Mouse (Mus musculus): ENCODE results near the gene Bud23.
"Not testable (repeated sequence)": the region's sequence is repeated elsewhere in the genome, so short reads cannot be mapped to it uniquely, and the experiment has no call there.

Bud23 gene

DNA sequence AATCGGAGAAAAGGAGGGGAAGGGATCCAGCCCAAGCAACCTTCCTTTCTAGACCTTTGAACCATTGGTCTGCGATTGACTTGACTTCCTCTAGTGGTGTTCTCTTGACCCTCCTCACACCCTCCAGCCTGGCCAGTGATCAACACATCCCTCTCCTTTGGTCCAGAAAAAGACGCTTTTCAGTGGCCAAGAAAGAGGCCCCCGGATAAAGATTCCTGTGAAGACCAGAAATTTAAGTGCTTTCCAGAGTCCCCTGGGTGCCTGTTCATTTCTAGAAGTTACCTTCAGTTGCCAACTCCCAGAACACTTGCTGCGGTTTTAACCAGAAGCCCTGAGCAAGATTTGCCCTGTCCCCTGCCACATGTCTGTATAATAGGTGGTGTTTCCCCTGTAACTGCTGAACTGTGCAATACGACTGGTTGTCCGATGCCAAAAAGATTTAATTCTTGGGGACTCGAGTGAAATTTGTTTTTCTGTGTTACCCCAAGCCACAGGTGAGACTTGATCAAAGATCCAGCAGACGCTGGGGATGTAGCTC is at the start of gene Bud23:
TSS of gene Bud23 (minus strand) at position 51 of the 538 bp plus-strand sequence.
- not testable (repeated sequence) for DNase-seq (ENCODE audit: low read depth, low spot score)

DNA sequence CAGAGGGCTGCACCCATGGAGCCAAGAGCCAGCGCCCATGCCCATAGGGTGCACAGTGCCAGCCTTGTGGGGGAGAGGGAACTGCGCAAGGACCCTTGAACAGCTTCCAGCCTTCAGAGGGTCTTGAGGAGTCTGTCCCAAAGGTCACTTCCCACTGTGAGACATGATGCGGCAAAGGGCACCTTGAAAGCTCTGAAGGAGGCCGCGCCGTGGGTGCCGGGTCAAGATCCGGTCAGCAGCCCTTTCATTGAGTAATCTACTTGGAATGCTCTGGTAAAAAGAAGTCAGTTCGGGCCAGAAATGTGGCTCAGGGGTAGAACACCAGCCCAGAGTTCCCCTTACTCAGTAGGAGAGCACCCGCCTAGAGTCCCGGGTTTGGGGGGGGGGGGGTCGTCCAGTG is 49.0 kb upstream of the Bud23 start:
- no peak for DNase-seq (ENCODE audit: low read depth, low spot score)

DNA sequence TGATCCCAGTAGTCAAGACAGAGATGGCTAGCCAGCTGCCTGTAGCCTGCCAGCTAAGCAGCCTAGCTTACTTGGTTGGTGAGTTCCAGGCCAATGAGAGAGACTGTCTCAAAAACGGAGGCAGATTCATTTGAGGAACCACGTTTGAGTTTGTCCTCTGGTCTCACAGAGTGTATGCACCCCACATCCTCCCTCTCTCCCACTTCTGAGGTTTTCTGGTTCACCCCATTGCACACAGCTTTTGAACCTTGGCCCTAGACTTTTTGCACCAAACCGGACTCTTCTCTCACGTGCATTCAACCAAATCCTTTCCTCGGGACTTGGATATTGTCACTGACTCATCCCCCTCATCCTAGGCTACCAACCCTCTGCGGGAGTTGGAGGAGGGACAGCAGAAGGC is 45.2 kb upstream of the Bud23 start:
- no peak for DNase-seq (ENCODE audit: low read depth, low spot score)

DNA sequence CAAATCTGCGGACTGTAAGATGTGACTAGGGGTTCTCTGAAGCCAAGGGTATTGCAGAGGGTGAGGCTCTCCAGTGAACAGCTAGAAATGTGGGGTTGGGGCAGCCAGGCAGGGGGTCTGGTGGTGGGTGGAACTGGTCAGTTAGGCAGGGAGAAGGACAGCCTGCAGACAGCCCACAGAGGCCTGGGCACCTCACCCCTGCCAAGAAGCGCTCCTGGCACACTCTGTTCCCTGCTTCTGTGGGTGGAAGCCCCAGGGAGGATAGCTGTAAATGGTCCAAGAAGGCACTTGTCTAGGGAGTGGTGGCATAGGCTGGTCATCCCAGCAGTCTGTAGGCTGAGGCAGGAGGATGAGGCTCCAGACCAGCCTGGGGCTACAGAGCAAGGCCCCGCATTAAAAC is 44.7 kb upstream of the Bud23 start:
- DNase-seq (ENCODE audit: low read depth, low spot score) = no peak

DNA sequence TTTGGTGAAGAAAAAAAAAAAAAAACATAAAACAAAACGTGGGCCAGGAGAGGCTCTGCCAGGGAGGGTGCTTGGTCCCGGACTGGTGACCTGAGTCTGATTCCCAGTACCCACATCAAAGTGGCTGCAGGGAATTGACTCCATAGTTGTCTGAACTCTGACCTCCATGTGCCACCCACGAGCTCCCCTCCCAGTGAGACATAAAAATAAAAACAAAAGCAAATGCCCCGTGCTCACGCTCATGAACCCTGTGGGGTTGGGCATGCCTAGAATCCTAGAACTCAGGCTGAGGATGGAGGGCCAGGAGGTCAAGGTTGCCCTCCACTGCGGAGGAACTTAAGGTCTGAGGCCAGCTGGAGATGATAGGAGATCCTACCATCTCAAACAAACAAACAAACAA is 44.3 kb upstream of the Bud23 start:
- DNase-seq (ENCODE audit: low read depth, low spot score) = no peak

DNA sequence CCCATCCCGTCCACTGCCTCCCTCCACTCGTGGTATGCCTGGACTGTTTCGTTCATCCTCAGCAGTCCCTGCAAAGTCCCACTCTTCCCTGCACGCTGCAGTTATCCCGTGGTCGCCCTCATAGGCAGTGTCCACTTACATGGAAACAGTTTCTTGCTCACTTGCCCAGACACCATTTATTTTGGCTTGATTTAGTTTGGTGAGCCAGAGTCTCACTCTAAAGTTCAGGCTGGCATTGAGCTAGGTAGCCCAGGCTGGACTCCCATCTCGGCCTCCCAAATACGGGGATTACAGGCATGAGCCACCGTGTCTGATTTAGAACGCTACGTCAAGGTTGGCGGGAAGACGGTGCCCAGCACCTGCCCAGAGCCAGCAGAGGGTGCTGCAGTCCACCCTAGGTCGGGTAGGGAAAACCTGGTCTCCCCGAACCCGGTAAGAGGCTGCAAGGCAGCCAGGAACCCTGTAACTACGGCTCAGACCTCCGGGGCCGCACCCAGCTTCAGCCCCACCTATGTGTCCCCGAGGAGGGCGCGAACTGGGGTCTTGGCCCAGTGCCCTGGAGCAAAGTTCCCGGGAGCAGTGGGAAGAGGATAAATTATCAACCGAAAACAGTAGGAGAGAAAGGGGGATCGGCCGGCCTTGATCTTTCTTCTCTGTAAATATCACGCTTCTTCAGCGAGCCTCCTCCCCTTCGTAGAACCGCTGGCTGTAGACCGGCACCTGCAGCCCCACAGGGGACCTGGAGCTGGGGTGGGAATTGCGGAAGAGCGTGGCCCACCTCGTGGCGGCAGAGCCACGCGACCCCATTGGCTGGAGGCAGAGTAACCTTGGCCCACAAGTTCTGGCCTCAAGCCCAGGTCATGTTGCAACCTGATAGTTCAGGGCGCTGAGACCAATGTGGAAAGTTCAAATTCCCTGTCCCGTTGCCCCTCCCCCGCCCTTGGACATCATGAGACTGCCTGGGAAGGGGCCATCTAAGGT is 43.1 kb upstream of the Bud23 start:
- DNase-seq (ENCODE audit: low read depth, low spot score) = peak; percentile 68

DNA sequence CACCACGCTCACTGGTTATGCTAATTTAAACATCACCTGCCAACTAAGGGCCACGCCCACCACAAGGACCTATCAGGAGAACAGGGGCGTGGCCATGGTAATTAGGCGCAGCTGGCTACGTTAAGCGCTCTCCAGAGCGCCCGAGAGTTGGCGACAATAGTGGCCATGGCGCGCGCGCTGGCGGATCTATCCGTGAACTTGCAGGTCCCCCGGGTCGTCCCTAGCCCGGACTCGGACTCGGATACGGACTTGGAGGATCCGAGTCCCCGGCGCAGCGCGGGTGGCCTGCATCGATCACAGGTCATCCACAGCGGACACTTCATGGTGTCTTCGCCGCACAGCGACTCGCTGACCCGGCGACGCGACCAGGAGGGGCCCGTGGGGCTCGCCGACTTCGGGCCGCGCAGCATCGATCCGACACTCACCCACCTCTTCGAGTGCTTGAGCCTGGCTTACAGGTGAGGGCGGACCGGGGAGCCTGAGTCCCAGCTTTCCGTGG is 42.0 kb upstream of the Bud23 start:
- peak; percentile 79 for DNase-seq (ENCODE audit: low read depth, low spot score)

DNA sequence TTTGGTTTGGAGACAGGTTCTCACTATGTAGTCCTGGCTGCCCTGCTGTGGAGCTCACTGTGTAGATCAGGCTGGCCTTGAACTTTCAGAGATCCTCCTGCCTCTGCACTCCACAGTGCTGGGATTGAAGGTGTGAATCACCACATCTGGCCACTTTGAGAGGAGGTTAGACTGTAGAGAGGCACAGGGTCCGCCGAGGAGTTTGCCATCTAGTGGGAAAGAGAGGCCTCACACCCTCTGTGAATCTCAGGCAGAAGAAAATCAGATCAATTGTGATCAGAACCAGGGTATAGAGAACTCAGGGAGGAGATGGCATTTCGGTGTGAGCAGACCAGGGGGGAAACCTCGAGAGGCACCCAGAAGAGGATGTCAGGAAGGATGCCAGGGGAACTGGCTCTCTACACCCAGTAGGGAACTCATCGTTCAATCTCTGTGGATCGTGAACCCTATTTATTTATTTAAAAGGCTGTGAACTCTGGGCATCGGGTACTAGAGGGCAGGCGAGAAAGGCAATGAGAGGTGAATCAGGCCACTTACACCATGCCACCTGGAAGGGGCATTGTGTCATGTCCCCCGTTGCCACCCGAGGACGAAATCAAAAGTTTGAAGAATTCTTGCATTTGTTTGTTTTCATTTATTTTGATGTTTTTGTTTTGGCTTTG is 39.4 kb upstream of the Bud23 start:
- peak; percentile 5 for DNase-seq (ENCODE audit: low read depth, low spot score)

DNA sequence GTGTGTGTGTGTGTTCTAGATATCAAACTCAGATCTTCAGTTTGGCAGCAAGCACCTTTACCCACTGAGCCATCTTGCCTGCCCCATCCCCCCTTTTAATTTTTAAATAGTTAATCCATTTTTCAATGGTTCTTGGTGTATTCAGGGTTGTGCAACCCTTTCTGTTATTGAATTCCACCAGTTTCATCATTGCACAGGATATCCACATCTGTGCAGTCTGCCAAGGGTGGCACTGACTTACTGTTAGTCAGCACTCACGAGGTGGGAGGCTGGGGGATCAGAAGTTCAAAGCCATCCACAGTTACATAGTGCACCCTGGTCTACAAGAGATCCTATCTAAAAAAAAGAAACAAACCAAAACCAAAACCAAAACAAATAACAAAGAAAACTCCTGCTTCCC is 36.2 kb upstream of the Bud23 start:
- DNase-seq (ENCODE audit: low read depth, low spot score) = no peak

DNA sequence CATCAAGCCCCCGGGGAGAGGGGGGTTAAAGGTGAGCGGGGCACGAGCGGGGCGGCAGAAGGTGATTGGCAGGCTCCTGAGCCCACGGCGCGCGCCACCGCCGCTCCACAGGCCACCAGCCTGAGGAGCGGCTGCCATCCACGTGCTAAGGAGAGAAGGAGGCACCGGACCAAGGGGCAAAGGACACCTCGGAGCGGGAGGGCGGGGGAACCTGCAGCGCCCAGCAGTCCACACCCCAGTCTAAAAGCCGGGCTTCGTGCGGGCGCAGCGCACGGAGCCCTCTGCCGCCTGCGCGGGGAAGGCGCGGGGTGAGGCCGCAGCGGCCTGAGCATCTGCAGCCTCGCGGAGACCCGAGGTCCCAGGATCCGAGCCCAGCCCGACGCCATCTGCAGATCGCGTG is 24.9 kb upstream of the Bud23 start, which contains the start of gene Mlxipl:
TSS of gene Mlxipl (plus strand) at position 238 of the 400 bp plus-strand sequence.
- DNase-seq (ENCODE audit: low read depth, low spot score) = no peak

DNA sequence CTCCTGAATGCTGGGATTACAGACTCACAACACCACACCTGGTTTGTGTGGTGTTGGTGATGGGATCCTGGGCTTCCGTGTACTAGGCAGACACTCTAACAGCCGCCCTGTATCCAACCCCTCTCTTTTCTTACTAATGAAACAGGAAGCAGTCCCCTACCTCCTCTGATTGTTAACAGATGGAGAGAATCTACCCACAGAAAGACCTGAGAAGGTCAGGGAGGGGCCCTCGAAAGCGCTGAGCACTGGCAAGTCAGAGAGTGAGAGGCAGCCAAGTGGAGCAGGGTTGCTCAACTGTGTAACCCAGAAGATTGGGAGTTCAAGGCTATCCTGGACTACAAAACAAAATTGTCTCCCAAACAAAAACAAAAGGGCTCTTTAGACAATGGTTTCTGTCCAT is 22.1 kb upstream of the Bud23 start:
- no peak for DNase-seq (ENCODE audit: low read depth, low spot score)

DNA sequence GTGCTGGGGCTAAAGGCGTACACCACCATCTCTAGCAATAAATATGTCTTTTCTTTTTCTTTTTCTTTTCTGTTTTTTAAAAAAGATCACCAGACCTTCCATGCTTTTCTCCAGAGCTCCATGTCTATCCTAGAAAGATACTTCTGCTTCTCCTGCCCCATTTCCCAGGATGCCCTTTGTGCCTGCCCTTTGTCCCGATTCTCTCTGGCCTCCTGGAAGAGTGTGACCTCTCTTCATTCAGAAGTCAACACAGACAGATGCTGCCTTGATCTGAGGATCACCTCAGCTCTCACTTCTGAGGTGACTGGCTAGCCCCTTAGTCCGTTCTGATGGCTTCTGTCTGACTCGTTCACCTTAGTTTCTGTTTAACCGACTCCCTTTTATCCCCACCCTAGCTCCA is 15.8 kb upstream of the Bud23 start:
- DNase-seq (ENCODE audit: low read depth, low spot score) = no peak

DNA sequence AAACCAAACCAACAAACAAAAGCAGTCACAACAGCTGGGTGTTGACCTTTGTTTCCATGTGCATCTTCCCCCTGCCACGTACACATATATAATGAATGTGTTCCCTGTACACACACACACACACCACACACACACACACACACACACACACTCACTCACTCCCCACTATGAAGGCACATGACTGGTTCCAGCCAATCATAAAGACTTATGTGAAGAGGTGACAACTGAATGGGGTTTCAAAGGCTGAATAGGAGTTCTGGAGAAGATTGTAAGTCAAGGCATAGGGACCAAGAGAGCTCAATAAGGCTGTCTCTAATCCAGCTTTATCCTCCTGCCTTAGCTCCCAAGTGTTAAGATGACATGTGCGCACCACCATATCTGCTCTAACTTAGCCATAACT is 14.8 kb upstream of the Bud23 start:
- no peak for DNase-seq (ENCODE audit: low read depth, low spot score)

DNA sequence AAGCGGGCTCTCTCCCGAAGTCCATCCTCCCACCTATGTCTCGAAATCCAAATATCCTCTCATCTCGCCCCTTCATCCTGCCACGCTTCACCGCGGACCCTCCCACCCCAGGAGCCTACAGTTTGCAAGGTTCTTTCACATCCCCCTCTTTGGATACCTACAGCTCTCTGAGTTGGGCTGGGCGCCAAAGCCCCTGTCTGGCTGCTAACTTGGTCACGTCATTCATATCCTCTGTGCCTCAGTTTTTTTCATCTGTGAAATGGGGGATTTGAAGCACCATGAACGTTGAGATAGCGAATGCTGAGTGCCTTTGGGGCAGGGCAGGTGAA is 13.7 kb upstream of the Bud23 start:
- no peak for DNase-seq (ENCODE audit: low read depth, low spot score)

DNA sequence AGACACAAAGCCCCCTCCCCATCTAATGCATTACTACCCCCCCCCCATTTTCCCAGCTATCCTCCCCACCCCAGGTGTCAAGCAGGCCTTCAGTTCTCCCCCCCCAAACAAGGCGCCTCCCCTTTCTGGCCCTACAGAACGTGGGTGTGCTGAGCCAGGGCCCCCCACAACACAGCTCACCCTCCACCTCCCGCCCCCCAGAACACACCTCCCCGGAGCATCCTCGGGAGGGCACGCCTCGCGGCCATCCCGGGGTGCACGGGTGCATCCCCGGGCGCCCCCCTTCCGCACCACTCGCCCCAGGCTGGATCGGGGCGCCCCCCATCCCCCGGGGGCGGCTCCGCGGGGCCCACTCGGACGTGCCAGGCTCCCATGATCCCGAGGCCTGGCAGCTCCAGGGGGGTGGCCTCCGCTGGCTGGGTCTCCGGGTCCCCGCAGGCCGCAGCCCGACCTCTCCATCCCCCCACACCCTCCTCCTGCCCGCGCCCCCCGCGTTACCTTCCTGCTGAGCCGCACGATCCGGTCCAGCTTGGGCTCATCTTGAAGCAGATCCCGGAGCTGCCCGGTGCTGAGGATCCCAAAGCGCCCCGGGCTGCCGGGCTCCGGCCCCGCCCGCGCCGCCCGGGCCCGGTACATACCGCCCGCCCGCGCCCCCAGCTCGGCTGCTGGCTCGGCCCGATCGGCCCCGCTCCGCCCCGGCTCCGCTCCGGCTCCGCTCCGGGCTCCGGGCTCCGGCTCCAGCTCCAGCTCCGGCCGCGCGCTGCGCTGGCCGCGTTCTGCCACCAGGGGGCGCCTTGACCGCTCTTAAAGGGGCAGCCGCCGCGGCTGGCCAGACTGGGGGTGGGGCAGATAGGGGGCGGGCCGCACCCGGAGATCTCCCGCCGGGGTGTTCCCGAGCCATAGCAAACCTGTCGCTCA is 13.1 kb upstream of the Bud23 start, which contains the start of gene Vps37d:
TSS of gene Vps37d (minus strand) at position 703 of the 918 bp plus-strand sequence.
- peak; percentile 94 for DNase-seq (ENCODE audit: low read depth, low spot score)

DNA sequence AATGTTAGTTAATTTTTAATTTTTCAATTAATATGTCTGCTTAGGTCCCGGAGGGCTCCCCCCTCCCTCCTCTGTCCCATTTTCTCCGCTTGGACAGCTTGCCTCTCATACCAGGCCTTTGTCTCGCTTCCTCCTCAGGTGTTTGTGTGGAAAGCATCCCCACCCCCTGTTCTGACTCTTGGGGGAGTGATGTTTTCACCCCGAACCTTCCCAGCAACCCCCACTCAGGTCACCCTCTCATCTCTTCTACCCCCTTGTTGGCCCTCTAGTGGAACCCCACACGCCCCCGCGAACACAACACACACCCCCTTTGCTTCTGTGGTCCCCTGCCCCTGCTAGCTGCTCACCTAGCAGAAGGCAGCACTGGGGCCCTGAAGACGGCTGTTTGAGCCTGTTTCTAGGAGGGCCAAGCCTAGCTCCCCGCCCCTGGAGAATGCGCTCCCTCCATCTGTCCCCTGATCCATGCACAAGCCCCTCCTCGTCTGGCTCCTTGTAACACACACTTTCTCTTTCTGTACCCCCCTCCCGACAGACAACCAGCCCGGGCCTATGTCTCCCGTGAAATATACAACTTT is 12.3 kb upstream of the Bud23 start:
- peak; percentile 72 for DNase-seq (ENCODE audit: low read depth, low spot score)

DNA sequence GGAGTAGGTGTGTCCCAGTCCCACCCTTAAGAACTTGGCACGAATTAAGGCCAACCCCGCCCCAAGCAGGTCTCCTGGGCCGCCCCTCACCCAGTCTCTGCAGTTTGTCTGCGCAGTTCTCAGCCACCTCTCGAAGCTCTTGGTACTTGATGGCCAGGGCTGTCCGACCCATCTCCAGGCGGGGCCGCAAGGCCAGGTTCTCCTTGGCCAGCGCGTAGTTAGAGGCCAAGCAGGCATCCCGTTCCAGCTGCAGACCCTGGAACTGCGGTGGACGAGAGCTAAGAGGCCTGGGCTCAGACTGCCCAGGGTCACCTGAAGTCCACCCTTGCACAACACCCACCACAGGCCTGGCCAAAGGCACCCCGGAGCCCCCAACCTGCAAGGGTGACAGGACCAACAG is 11.6 kb upstream of the Bud23 start:
- no peak for DNase-seq (ENCODE audit: low read depth, low spot score)

DNA sequence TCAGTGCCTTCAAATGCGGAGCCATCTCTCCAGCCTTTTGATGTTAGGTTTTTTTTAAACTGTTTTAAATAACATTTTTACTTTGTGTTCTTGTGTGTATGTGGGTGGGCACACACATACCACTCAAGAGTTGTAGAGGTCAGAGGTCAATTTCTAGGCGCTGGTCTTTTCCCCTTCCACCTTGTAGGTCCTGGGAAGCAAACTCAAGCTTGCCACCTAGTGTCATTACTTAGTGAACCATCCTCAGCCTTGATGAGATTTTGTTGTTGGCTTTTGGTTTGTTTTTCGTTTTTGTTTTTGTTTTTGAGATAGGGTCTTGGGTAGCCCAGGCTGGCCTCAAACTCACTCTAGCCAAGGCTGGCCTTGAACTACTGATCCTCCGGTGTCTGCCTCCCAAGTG is 10.9 kb upstream of the Bud23 start:
- DNase-seq (ENCODE audit: low read depth, low spot score) = peak; percentile 13

DNA sequence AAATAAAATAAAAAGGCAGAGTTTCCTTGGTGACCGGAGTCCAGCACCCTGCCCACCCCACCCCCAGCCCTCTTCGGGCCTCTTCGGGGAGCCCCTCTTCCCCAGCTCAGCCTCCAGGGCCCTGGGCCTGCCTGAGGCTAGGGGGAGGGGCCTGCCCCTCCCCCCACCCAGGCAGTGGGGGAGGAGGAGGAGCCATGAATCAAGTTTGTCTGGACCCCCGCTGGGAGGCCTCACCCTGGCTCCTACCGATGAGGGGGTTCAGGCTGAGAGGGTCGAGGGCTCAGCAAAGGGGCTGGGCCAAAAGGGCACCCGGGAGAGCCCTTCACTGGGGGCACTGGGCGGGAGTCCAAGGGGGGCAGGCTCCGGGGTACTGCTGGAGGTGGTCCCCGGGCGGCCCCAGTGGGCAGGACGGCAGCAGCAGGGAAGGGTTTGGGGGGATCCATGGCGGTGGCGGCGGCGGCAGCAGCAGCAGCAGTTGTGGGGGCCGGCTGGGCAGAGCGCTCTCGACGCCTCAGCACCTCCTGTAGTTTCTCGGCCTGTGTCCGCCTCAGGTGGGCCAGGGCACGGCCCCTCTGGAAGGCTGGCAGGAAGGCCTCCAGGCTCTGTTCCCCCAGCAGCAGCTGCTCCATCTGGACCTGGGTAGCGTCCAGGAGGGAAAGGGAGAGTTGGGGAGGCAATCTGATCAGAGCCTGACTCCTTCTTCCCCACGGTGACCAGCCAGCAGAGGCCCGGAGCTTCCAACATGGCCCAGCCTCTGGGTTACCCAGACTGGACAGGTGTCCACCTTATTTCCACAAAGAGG is 8.8 kb upstream of the Bud23 start:
- no peak for DNase-seq (ENCODE audit: low read depth, low spot score)

DNA sequence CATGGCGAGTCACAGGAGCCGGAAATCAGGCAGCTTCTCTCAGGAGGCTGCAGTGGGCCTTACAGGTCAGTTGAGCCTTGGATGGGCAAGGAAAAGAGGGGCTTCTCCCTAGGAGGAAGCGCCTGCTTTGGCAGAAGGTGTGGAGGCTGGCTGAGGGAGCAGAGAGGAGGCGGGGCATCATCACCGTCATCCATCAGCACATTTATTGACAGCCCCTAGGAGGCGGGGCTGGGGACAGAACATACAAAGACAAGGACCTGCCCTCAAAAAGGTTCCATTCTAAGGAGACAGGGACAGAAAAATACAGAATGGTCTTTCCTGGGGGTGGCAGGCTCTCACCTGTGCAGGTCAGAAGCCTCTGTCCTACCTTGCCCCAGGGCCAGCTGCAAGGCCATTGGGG is 8.0 kb upstream of the Bud23 start:
- no peak for DNase-seq (ENCODE audit: low read depth, low spot score)
